Mouse (Mus musculus) ovary, postnatal 10 days (tissue): ENCODE results near the gene Tgfbrap1.
"Not testable (repeated sequence)": the region's sequence is repeated elsewhere in the genome, so short reads cannot be mapped to it uniquely, and the experiment has no call there.

Experiments used
- DNase-seq: peaks from one replicate; pipeline ENCODE4 v3.0.0; 2022; ENCODE audit warnings: low spot score

Tgfbrap1 gene

DNA sequence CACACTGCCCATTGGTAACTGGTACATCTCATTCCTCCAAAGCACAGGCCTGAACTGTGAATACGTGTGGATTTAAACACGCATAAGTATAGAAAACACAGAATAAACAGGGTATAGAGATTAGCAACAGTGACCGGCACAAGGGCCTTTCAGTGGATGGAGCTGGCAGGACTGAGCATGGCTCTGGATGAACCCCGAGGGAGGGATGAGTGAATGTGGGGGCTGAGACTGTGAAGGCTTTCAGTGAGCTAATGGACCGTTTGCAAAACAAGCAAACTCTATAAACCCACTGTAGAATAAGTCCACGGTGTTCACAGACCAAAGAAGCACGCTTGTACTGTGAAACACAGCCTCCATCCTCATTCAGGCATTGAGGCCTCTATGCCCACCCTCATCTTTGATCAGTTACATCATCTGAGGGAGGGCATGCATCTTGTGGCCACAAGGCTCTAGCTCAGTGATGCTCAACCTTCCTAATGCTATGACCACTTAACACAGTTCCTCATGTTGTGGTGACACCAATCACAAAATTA, 83.2 kb downstream of the Tgfbrap1 start:
- not testable (repeated sequence) for DNase-seq

DNA sequence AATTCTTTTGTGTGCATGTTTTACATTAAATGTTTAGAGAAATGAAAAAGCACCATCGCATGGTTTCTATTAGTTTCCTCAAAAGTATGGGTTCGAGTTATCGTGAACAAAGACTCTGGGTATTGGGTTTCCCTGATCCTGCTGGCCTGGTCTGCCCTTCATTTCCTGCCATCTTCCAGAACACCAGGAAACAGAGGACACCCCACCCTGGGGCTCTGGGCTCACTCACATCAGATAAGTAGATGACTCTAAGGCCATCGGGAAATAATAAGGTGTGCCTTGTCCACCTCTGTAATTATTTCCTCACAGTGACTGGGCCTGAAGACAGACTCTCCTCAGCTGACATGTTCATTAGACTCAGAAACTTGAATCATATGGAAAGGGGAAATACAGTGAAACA, 88.0 kb downstream of the Tgfbrap1 start:
- no peak for DNase-seq

DNA sequence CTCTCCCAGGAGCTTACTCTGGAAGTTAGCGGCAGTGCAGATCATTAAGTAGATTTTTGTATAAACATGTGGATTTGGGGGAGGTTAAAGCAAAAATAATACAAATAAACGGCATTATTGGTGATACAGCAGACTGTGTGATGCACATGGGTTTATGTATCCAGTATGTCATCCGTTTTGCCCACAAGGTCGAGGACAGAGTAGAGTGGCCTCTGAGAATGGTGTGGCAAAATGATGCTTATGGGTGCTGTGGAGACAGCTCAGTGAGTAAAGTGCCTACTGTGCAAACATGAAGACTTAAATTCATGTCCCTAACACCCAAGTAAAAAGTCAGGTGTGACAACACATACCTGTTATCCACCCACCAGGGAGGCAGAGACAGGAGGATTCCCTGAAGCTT, 91.9 kb downstream of the Tgfbrap1 start:
- DNase-seq: no peak

DNA sequence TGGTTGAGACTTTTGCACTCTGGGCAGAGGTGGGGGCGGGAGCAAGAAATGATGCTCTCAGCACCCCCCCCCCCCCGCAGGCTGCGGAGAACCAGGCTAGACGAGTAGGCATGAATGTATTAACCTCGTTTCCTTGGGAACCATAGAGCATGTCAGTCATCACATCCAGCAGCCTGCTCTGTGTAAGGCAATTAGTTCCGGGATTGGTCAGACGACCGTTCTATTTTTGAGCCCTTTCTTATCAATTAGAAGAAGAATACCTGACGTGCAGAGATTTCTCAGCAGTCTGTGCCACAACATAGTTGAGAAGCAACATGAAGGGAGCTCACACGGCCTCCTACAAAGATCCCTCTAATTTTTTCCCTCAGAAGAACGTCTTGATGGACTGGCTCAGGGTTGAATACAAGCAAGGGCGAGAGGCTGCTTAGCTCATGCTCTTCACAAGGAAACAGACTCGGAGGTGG, 92.4 kb downstream of the Tgfbrap1 start:
- DNase-seq: no peak
